Mouse (Mus musculus): ENCODE results near the gene Nt5c2. TPM values are rescaled to one million over a fixed set of nuclear protein-coding genes. Genes with fewer than 3 reads are reported as not detected.

Gene Nt5c2
- polyA plus RNA-seq, 1 experiment = 11.7 TPM

DNA sequence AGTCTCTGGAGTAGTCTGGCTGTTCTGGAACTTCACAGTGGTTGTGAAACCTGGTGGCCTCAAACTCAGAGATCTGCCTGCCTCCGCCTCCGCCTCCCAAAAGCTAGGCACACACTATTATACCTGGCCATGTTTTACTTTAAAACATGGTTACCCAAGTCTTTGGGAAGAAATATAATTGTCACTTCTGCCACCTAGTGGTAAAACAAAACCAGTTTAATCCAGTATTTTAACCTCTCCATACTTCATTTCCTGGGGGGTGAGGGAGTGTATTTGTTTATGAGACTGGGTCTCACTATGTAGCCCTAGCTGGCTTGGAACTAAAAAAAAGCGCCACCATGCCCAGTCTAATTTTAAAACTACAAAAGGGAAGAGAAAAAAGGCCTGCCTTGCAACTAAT lies 28.7 kb upstream of the Nt5c2 start:
- H3K36me3 ChIP-seq (replicated peaks; ENCODE audit: low read length) = peaks cover 48% of the 10 kb centered on the region
- no peaks in the 10 kb centered on the region for H3K9me3 ChIP-seq
- no peak overlapping the region for H3K4me3 ChIP-seq (replicated peaks)
- no peaks in the 10 kb centered on the region for H3K27me3 ChIP-seq (replicated peaks)
- TF ChIP-seq GATA1 (IDR thresholded peaks at IDR 0.05; ENCODE audit: borderline replicate concordance, low read length) (no peak), FLI1 (IDR thresholded peaks at IDR 0.05; ENCODE audit: low read length) (no peak)
- peaks cover 9% of the 10 kb centered on the region for H3K4me1 ChIP-seq

GRCm38 (mm10) chr19:47040720-47041473 lies 25.9 kb upstream of the Nt5c2 start:
- Histone ChIP-seq H3K4me3 (replicated peaks) (no peak overlapping the region), H3K9me3 (no peaks in the 10 kb centered on the region), H3K4me1 (peaks cover 9% of the 10 kb centered on the region), H3K27me3 (replicated peaks) (no peaks in the 10 kb centered on the region), H3K36me3 (replicated peaks; ENCODE audit: low read length) (peaks cover 42% of the 10 kb centered on the region)
- TF ChIP-seq GATA1 (IDR thresholded peaks at IDR 0.05; ENCODE audit: borderline replicate concordance, low read length) = no peak
- no peak for TF ChIP-seq FLI1 (IDR thresholded peaks at IDR 0.05; ENCODE audit: low read length)

DNA sequence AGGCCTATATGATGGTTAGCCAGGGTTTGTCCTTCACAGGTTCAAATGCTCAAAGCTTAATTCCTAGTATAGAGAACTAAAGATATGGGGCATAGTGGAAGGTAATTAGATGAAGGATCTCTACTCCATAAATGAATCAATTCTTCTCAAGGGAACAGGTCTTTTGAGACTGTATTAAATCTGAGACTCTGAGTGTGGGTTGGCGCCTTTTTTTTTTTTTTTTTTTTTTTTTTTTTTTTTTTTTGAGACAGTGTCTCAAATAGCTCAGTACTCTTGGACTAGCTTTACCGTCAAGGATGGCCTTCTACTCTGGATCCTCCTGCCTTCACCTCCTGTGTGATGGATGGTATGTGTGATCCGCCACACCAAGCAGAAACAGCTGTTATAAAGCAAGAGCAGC lies 21.6 kb upstream of the Nt5c2 start:
- no peaks in the 10 kb centered on the region for H3K27me3 ChIP-seq (replicated peaks)
- peaks cover 58% of the 10 kb centered on the region for H3K36me3 ChIP-seq (replicated peaks; ENCODE audit: low read length)
- no peak overlapping the region for H3K4me3 ChIP-seq (replicated peaks)
- TF ChIP-seq FLI1 (IDR thresholded peaks at IDR 0.05; ENCODE audit: low read length) (no peak), GATA1 (IDR thresholded peaks at IDR 0.05; ENCODE audit: borderline replicate concordance, low read length) (no peak)
- peaks cover 18% of the 10 kb centered on the region for H3K4me1 ChIP-seq
- no peaks in the 10 kb centered on the region for H3K9me3 ChIP-seq

DNA sequence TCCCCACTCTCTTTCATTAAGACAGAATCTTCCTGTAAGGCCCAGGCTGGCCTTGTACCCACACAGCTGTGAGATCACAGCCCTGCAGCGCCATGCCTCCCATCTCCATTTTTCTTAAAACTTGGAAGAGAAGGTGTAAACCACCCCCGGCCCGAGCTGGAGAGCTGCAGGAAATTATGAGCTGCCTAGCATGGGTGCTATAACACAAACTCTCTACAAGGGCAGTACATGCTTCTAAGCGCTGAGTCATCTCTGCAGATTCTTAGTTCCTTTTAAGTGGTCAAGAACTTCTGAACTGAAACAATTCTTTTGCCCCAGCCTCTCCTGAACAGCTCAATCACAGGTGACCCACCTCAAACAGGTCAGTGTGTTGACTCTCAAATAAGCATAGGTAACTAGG lies 20.0 kb upstream of the Nt5c2 start:
- Histone ChIP-seq H3K4me3 (replicated peaks) (no peak overlapping the region), H3K36me3 (replicated peaks; ENCODE audit: low read length) (peaks cover 47% of the 10 kb centered on the region)

DNA sequence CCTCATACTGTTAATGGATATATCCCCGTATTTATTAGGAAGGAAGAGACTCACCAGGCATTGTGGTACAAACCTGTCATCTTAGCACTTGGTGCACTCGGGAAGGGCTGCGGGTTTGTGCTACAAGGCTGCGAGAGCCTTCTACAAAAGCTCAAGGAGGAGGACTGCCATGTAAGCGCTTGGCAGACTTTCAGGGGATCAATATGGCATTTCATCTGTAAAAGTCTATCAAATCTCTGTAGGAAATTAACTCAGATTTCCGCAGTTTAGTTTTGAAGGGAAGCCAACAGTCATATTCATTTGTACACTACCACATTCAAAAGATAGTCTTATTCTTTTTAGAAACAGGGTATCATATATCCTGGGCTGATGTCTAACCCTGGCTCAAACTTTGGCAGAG lies 16.8 kb upstream of the Nt5c2 start:
- H3K9me3 ChIP-seq = no peaks in the 10 kb centered on the region

More for the DNA sequence above, 20.0 kb upstream of the Nt5c2 start:
- Histone ChIP-seq H3K4me1 (peaks cover 9% of the 10 kb centered on the region), H3K9me3 (no peaks in the 10 kb centered on the region), H3K27me3 (replicated peaks) (peaks cover 2% of the 10 kb centered on the region)
- no peak for TF ChIP-seq GATA1 (IDR thresholded peaks at IDR 0.05; ENCODE audit: borderline replicate concordance, low read length)
- no peak for TF ChIP-seq FLI1 (IDR thresholded peaks at IDR 0.05; ENCODE audit: low read length)

DNA sequence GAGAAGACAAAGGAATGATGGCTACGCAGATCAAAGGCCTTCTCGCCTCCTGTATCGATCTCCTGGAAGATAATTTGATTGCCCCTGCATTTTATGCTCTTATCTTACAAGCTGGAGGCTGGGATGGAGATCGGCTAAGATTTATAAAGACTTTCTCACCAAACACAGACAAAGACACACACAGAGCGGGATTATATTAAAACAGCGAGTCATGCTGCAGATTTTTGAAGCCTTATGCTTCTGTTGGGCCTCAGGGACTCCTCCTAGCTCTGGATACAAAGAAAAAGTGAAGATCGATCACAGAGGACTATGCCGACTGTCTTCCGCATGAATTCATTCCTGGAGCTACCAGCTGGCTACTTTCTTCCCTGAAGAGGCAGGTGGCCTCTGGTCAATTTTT lies 14.8 kb upstream of the Nt5c2 start:
- no peak overlapping the region for H3K4me3 ChIP-seq (replicated peaks)
- H3K36me3 ChIP-seq (replicated peaks; ENCODE audit: low read length) = peaks cover 19% of the 10 kb centered on the region
- no peak for TF ChIP-seq GATA1 (IDR thresholded peaks at IDR 0.05; ENCODE audit: borderline replicate concordance, low read length)
- no peak for TF ChIP-seq FLI1 (IDR thresholded peaks at IDR 0.05; ENCODE audit: low read length)
- peaks cover 1% of the 10 kb centered on the region for H3K4me1 ChIP-seq
- peaks cover 4% of the 10 kb centered on the region for H3K9me3 ChIP-seq
- peaks cover 14% of the 10 kb centered on the region for H3K27me3 ChIP-seq (replicated peaks)

More for the DNA sequence above, 16.8 kb upstream of the Nt5c2 start:
- Histone ChIP-seq H3K4me1 (peaks cover 9% of the 10 kb centered on the region), H3K27me3 (replicated peaks) (peaks cover 7% of the 10 kb centered on the region), H3K4me3 (replicated peaks) (no peak overlapping the region), H3K36me3 (replicated peaks; ENCODE audit: low read length) (peaks cover 28% of the 10 kb centered on the region)
- TF ChIP-seq GATA1 (IDR thresholded peaks at IDR 0.05; ENCODE audit: borderline replicate concordance, low read length) (no peak), FLI1 (IDR thresholded peaks at IDR 0.05; ENCODE audit: low read length) (no peak)

DNA sequence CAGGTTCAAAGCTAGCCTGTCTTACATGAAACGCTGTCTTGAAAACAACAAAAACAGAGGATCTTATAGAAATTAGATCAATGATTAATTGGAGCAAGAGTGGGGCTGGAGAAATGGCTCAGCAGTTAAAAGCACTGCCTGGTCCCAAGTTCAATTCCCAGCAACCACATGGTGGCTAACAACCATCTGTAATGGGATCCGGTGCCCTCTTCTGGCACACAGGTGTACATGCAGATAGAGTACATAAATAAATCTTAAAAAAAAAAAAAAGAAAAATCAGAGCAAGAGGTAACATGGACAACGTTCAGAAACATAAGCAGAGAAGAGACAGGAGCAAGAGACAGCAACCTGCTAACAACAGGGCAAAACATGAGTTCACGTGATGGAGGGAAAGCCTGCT lies 11.6 kb upstream of the Nt5c2 start:
- Histone ChIP-seq H3K9me3 (peaks cover 4% of the 10 kb centered on the region), H3K27me3 (replicated peaks) (peaks cover 35% of the 10 kb centered on the region), H3K4me1 (no peaks in the 10 kb centered on the region), H3K4me3 (replicated peaks) (no peak overlapping the region), H3K36me3 (replicated peaks; ENCODE audit: low read length) (no peaks in the 10 kb centered on the region)
- TF ChIP-seq FLI1 (IDR thresholded peaks at IDR 0.05; ENCODE audit: low read length) = no peak

- H3K27me3 ChIP-seq (replicated peaks) = peaks cover 38% of the 10 kb centered on the region
- no peaks in the 10 kb centered on the region for H3K4me1 ChIP-seq
- no peak overlapping the region for H3K4me3 ChIP-seq (replicated peaks)
- no peaks in the 10 kb centered on the region for H3K36me3 ChIP-seq (replicated peaks; ENCODE audit: low read length)
- no peak for TF ChIP-seq GATA1 (IDR thresholded peaks at IDR 0.05; ENCODE audit: borderline replicate concordance, low read length)
- no peak for TF ChIP-seq FLI1 (IDR thresholded peaks at IDR 0.05; ENCODE audit: low read length)
- H3K9me3 ChIP-seq = peaks cover 4% of the 10 kb centered on the region
These were observed 10.0 kb upstream of the Nt5c2 start for GRCm38 (mm10) chr19:47024954-47025353.

DNA sequence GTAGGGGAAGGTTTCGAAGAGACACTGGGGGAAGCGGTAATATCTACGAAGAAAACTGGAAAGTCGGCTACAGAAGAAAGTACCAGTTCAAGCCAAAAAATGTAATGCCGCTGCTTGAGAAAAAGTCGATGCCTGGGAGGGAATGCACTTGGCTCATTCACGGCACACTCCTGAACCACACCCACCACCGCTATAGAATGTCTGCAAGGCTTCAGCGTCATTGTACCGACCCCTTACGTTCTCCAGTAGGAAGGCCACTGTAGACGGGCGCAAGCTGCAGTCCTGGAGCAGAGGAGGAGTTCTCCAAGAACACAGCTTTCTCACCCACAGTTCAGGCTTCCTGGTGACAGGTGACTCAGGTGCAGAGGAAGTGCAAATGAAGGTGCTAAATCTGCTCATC lies 8.6 kb upstream of the Nt5c2 start:
- H3K4me1 ChIP-seq = no peaks in the 10 kb centered on the region
- peaks cover 4% of the 10 kb centered on the region for H3K9me3 ChIP-seq
- no peak overlapping the region for H3K4me3 ChIP-seq (replicated peaks)
- no peaks in the 10 kb centered on the region for H3K36me3 ChIP-seq (replicated peaks; ENCODE audit: low read length)
- no peak for TF ChIP-seq FLI1 (IDR thresholded peaks at IDR 0.05; ENCODE audit: low read length)
- TF ChIP-seq GATA1 (IDR thresholded peaks at IDR 0.05; ENCODE audit: borderline replicate concordance, low read length) = no peak
- peaks cover 50% of the 10 kb centered on the region for H3K27me3 ChIP-seq (replicated peaks)

DNA sequence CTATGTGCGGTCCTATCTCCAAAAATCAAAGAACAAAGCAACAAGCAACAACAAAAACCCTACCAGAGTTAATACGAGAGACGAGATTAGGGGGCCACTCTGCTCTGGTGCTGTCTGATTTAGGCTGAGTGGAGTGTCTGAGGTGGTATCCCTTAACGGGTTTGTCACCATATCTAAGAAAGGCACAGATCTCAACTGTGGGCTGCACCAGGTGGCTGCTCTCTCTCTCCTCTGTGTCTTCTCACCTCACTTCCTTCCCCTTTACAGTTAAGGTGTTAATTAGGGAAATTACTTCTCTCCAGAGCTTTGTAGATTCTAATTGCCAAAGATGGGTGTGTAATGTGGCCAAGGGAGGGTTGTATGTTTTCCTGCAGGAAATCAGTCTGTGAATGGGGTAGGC lies 7.8 kb upstream of the Nt5c2 start:
- H3K9me3 ChIP-seq = peaks cover 4% of the 10 kb centered on the region
- no peaks in the 10 kb centered on the region for H3K36me3 ChIP-seq (replicated peaks; ENCODE audit: low read length)
- no peak overlapping the region for H3K4me3 ChIP-seq (replicated peaks)
- H3K27me3 ChIP-seq (replicated peaks) = peaks cover 57% of the 10 kb centered on the region
- TF ChIP-seq FLI1 (IDR thresholded peaks at IDR 0.05; ENCODE audit: low read length) (no peak), GATA1 (IDR thresholded peaks at IDR 0.05; ENCODE audit: borderline replicate concordance, low read length) (no peak)
- no peaks in the 10 kb centered on the region for H3K4me1 ChIP-seq
